Mouse (Mus musculus): ENCODE results near the gene Son.
"Not testable (repeated sequence)": the region's sequence is repeated elsewhere in the genome, so short reads cannot be mapped to it uniquely, and the experiment has no call there.

Gene Son

DNA sequence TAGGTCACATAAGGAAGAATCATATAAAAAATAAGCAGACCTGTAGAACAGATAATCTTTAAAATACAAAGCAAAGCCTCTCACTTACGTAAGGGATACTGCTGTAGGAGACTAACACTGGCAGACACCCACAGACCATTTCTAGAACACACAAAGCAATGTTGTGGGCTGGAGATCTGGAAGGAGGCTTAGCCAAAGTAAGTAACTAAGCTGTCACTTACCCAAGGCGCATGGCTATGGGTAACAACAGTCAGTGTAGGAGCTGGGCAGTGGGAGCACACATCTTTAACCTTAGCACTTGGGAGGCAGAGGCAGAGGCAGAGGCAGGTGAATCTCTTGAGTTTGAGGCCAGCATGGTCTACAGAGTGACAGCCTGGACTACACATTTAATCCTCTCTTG is 7.7 kb upstream of the Son start:
- no peak for DNase-seq

DNA sequence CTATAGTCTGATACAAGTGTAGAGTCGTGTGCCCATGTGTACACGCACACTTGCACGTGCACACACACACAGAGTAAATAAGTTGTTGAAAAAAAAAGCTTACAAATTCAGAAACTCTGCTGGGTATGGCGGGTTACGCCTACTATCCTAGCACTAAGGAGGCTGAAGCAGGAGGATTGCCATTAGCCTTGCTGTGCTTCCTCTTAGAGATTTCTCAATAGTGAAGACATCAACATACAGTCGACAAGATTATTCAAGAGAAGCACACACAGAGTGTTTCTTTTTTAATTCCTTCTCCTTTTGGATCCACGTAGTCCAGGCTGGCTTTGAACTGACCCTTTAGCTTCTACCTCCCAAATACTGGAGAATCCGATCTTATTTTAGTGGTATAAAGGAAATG is 7.1 kb upstream of the Son start:
- no peak for DNase-seq

- no peak for DNase-seq
These were observed 2.4 kb upstream of the Son start for GRCm38 (mm10) chr16:91644901-91645300.

DNA sequence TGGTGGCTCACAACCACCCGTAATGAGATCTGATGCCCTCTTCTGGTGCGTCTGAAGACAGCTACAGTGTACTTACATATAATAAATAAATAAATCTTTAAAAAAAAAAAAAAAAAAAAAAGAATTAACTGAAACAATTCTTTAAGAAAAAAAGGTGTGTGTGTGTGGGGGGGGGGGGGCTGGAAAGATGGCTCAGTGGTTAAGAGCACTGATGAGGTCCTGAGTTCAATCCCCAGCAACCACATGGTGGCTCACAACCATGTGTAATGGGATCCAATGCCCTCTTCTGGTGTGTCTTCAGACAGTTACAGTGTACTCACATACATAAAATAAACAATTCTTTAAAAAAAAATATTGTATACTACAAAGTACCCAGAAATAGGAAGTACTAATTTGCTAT is 1.9 kb upstream of the Son start:
- not testable (repeated sequence) for DNase-seq

DNA sequence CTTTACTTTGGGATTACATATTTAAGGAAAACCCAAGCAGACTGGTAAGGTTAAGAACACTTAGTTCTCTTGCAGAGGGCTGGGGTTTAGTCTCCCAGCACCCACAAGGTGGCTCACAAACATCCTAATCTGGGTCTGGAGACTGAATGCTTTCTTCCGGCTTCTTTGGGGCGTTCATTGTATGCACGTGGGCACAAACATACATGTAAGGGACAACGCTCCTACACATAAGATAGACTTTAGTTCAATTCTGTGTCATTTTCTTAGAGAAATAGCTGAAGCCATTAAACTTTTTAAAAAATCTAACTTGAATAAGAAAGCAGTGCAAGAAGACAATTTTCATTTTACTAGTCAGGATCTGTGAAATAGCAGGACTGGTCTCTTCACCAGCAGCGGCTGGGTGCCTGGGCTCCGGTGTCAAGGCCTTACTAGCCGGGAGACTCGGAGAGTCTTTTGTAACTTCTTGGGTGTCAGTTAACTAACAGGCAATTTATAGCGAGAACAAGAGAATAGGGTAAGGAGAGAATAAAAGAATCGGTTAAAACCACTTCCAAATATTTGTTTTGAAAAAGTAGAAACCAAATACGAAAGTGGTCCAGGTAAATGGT is 1.2 kb upstream of the Son start:
- DNase-seq, result no peak

DNA sequence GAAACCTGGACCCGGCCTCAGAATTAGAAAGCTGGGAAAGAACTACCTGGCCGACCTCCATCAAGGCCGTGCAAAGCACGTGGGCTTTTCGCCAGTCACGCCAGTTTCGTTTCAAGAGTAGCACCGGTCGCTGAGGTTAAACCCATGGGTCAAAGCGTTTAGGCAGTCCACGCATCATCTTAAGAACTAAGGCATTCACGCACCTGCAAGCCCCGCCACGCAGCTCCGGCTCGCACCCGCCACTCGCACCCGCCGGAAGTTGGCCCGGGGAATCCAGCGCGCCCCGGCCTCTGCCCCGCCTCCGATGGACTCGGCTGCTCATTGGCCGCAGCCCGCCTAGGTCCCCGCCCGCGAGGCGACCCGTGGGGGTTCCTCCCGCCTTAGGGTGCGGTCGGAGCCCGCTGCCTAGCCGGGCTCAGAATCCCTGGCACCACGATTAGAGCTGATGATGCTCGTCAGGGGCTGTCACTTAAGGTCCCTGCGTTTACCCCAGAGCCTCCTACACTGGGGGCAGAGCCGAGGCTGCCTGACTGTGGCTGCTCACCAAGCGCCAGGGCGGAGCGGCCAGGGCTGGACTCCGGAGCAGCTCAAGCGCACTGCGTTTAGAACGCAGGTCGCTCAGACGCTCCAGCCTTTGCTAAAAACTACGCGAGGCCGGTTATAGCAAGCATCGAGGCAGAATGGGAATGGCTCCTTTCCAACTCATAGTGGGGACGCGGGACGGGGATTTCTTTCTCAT is 456 bp upstream of the Son start, which contains the start of gene Gart:
Gene Gart (minus strand): TSS at position 272 of the 739 bp plus-strand sequence.
- DNase-seq, result peak; percentile 96

GRCm38 (mm10) chr16:91648220-91648550 is 879 bp downstream of the Son start:
- peak; percentile 79 for DNase-seq

GRCm38 (mm10) chr16:91649246-91649645 is 1.9 kb downstream of the Son start:
- no peak for DNase-seq

- no peak for DNase-seq
These were observed 2.5 kb downstream of the Son start for GRCm38 (mm10) chr16:91649781-91650180.

DNA sequence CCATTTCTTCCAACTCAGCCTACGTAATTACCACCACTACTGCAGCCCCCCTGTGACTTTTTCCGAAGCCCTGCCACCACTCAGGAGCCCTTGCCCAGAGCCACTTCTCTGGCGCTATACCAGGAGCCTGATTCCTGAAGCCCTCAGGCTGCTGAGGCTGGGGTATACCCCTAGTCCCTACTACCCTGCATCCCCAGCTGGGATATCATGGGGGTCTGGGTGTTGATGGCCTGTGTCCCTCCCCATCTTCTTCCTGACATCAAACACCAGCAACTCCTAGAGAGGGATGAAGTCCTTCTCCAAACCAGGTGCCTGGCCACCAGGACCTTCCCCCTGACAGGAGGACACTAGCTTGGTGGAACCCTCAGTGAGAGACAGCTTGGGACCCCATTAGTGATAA is 4.9 kb downstream of the Son start:
- no peak for DNase-seq

DNA sequence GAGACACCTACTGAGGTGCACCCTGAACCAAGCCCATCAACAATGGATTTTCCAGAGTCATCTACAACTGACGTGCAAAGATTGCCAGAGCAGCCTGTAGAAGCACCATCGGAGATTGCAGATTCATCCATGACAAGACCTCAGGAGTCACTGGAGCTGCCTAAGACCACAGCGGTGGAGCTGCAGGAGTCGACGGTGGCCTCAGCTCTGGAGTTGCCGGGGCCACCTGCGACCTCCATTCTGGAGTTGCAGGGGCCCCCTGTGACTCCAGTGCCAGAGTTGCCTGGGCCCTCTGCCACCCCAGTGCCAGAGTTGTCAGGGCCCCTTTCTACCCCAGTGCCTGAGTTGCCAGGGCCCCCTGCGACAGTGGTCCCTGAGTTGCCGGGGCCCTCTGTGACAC is 8.0 kb downstream of the Son start:
- DNase-seq, result no peak

DNA sequence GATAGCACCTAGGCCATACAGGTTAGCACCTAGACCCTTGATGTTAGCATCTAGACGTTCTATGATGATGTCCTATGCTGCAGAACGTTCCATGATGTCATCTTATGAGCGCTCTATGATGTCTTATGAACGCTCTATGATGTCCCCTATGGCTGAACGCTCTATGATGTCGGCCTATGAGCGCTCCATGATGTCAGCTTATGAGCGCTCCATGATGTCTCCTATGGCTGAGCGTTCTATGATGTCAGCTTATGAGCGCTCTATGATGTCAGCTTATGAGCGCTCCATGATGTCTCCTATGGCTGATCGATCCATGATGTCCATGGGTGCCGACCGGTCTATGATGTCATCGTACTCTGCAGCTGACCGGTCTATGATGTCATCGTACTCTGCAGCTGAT is 10.0 kb downstream of the Son start:
- no peak for DNase-seq

- DNase-seq, result no peak
These were observed 11.2 kb downstream of the Son start for GRCm38 (mm10) chr16:91658471-91658870.

DNA sequence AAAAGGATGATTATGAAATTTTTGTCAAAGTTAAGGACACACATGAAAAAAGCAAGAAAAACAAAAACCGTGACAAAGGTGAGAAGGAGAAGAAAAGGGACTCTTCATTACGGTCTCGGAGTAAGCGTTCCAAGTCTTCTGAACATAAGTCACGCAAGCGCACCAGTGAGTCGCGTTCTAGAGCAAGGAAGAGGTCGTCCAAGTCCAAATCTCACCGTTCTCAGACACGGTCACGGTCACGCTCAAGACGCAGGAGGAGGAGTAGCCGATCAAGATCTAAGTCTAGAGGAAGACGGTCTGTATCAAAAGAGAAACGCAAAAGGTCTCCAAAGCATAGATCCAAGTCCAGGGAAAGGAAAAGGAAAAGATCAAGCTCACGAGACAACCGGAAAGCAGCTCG is 12.5 kb downstream of the Son start:
- DNase-seq, result no peak

- DNase-seq, result no peak
These were observed 14.1 kb downstream of the Son start for GRCm38 (mm10) chr16:91661397-91661796.

- DNase-seq, result no peak
These were observed 15.0 kb downstream of the Son start for GRCm38 (mm10) chr16:91662336-91662735.

- DNase-seq, result no peak
These were observed 16.5 kb downstream of the Son start for GRCm38 (mm10) chr16:91663795-91664194.

DNA sequence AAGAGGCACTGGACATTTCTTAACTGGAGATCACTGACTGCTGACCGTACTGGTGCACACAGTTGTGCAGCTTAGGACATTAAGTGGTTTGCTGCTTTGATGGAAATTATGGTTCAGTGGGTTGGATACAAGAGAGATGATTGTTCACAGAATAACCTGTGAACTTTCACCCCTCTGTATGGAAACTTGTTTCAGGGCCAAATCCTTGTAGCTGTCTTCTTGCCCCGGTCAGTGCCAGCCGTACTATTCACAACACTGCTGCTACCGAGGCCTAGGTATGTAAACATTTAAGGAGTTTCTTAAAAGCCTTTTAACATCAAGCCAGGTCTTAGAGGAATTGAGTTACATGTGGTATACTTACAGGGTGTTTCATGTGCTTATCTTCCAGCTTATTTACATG is 27.2 kb downstream of the Son start:
- no peak for DNase-seq

DNA sequence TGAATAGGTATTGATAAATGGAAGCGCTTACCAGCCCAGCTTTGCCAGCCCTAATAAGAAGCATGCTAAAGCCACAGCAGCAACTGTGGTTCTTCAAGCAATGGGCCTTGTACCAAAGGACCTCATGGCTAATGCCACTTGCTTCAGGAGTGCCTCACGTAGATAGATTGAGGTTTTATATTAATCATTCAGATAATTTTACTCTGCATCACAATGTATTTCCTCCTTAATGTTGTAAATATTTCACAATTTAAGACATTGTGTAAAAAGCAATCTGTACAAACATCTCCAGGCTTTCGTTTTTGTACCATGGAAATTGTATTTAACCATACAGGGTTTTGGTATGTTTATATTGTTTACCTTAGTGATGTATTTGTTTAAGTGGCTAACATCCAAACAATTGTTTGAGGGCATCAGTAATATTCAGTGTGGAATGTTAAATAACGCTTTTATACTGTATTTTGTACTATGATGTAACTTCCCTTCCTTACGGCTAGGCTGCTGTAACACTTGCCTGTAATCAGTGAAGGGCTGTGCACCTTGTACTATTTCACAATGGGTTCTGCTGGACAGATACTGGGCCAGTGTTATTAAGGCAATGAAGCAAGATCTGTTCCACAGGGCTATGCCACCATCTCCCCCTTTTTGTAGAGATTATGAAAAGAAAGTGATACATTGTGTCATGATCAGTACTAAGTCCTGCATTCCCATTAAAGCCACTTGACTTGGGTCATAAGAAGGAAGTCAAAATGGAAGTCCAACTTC is 31.0 kb downstream of the Son start:
- DNase-seq, result no peak

GRCm38 (mm10) chr16:91680656-91681055 is 33.4 kb downstream of the Son start:
- no peak for DNase-seq

- no peak for DNase-seq
These were observed 38.2 kb downstream of the Son start for GRCm38 (mm10) chr16:91685526-91685925.

- DNase-seq, result no peak
These were observed 39.1 kb downstream of the Son start for GRCm38 (mm10) chr16:91686369-91686768.

DNA sequence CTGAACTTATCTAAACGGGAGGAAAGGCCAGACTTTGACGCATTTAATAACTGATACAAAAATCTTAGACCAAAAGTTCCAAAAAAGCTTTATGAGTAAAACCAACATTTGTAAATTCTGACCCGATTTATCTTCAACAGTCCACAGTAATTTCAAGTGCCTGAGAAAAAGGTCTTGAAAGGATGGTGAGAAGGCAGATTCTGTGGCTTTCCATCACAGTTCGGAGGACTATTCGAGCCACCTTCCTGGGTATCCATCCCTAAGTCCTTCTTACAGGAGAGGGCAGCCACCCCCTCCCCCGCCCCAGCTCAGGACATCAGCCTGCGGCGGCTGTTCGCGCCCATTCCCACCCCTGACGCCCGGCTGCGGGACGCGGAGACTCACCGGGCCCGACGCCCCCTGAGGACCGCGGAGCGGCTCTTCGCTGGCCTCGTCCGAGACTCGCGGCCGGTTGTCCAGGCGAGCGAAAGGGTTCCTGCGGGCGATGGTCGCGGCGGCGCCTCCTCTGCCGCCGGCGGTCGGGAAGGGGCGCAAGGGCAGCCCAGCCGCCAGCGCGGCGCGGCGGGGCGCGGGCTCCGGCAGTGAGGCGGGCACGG is 40.8 kb downstream of the Son start:
- DNase-seq, result no peak
